Mouse (Mus musculus) hindbrain, embryonic 10.5 days (tissue): Measurements from ENCODE around the gene Ccno. TPM values are rescaled to one million over a fixed set of nuclear protein-coding genes. Genes with fewer than 3 reads are reported as not detected.
A peak's percentile ranks its signal among the peaks of the same experiment; 100 is the strongest.

Experiments
- DNase-seq: peaks from one replicate; pipeline ENCODE4 v3.0.0-alpha.2; 2017; ENCODE audit warnings: low spot score
- H3K27ac ChIP-seq: fragments of 300-500 bp; sonication (generic); 2 replicates; pipeline ENCODE4 v1.5.1; 2016; ENCODE audit warnings: mild to moderate bottlenecking, moderate library complexity
- H3K27me3 ChIP-seq: fragments of 300-500 bp; sonication (generic); 2 replicates; pipeline ENCODE4 v1.6.1; 2016; ENCODE audit warnings: mild to moderate bottlenecking; ENCODE audit not compliant: poor library complexity, insufficient read depth, severe bottlenecking
- H3K36me3 ChIP-seq: fragments of 300-500 bp; sonication (generic); 2 replicates; pipeline ENCODE4 v1.6.1; 2016; ENCODE audit warnings: mild to moderate bottlenecking, moderate library complexity
- H3K4me1 ChIP-seq: fragments of 300-500 bp; sonication (generic); replicated peaks from 2 replicates; pipeline ENCODE4 v1.6.1; 2016; ENCODE audit warnings: mild to moderate bottlenecking
- H3K4me3 ChIP-seq: fragments of 300-500 bp; sonication (generic); 2 replicates; pipeline ENCODE4 v1.5.1; 2016; ENCODE audit warnings: mild to moderate bottlenecking, moderate library complexity
- H3K9me3 ChIP-seq: fragments of 300-500 bp; sonication (generic); 2 replicates; pipeline ENCODE4 v1.6.1; 2016; ENCODE audit warnings: mild to moderate bottlenecking, moderate library complexity
- WGBS: fragments of 180-500 bp; shearing (Covaris S2); methylation state at CpG from one replicate; pipeline ENCODE4 v1.1.7; 2016; 5-methylcytosine and 5-hydroxymethylcytosine counted together
- microRNA counts: library from miRNA; unstranded; fragments of <30 nt; microRNA quantifications from one replicate; lab custom pipeline; 2017
- polyA plus RNA-seq: library from polyadenylated mRNA; unstranded; fragments of >200 nt; fragmentation: Nextera tagmentation; extraction: Ambion mirVana; gene quantifications from 2 replicates; pipeline ENCODE4 v1.2.1, GENCODE M21; 2016

The Ccno gene
- polyA plus RNA-seq, 1 experiment from 2014 or later: 4.9 TPM

GRCm38 (mm10) chr13:113021521-113021920, 33.9 kb downstream of the Ccno start:
- H3K9me3 ChIP-seq: no peaks in the 10 kb centered on the region
- H3K4me1 ChIP-seq: no peaks in the 10 kb centered on the region
- no peak overlapping the region for H3K4me3 ChIP-seq
- H3K27me3 ChIP-seq: peaks cover 16% of the 10 kb centered on the region; the same call in 1 of the 2 replicates
- no peak for DNase-seq
- no peaks in the 10 kb centered on the region for H3K36me3 ChIP-seq
- 85% methylated on average over 2 of the region's 2 CpGs for WGBS
- no peak overlapping the region for H3K27ac ChIP-seq

DNA sequence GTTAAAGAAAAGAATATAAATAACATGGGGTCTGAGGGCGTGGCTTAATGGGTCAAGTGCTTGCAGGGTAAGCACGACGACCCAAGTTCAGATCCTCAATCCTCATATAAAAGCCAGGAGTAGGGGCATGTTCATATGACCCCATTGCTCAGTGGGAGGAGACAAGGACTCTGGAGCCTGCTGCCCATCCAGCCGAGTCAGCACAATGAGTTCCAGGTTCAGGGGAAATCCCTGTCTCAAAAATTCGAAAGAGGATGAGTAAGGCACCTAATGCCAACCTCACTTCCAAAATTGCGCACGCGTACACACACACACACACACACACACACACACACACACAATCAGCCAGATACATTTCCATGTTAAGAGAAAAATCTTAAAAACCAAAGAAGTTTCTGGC, 34.9 kb downstream of the Ccno start:
- H3K4me3 ChIP-seq: no peak overlapping the region
- no peaks in the 10 kb centered on the region for H3K36me3 ChIP-seq
- no peaks in the 10 kb centered on the region for H3K9me3 ChIP-seq
- 75% methylated on average over 8 of the region's 8 CpGs for WGBS
- H3K27ac ChIP-seq: no peak overlapping the region
- H3K4me1 ChIP-seq: no peaks in the 10 kb centered on the region
- peaks cover 16% of the 10 kb centered on the region; the same call in 1 of the 2 replicates for H3K27me3 ChIP-seq
- DNase-seq: no peak

GRCm38 (mm10) chr13:113023274-113024143, 35.9 kb downstream of the Ccno start:
- Histone ChIP-seq H3K27ac (no peak overlapping the region), H3K27me3 (peaks cover 27% of the 10 kb centered on the region), H3K36me3 (no peaks in the 10 kb centered on the region), H3K4me1 (no peaks in the 10 kb centered on the region), H3K9me3 (no peaks in the 10 kb centered on the region), H3K4me3 (no peak overlapping the region)
- 88% methylated on average over 17 of the region's 17 CpGs for WGBS
- no peak for DNase-seq

DNA sequence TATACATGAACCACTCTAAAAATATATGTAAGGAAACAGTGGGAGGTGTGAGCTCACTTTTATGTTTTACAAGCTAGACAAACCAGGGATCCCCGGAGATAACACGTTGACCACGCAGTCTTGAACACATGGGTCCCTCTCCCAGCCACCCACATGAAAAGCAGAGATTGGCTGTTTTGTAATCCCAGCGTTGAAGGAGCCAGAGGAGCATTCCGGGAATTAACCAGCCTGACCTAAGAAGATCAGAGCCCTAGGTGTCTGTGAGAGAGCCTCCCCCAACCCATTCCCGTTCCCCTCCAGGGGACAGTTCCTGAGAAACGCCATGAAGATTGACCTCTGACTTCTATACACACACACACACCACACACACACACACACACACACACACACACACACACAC, 43.7 kb downstream of the Ccno start:
- WGBS: 2% methylated on average over 7 of the region's 7 CpGs
- Histone ChIP-seq H3K27me3 (peaks cover 79% of the 10 kb centered on the region), H3K9me3 (no peaks in the 10 kb centered on the region), H3K27ac (peak overlapping the region; percentile 84), H3K4me3 (peak overlapping the region; percentile 56), H3K4me1 (peaks cover 33% of the 10 kb centered on the region), H3K36me3 (no peaks in the 10 kb centered on the region)
- DNase-seq: no peak

GRCm38 (mm10) chr13:113031792-113032571, 44.4 kb downstream of the Ccno start:
- peak; percentile 79 for DNase-seq
- no peaks in the 10 kb centered on the region for H3K9me3 ChIP-seq
- peaks cover 33% of the 10 kb centered on the region for H3K4me1 ChIP-seq
- no peaks in the 10 kb centered on the region for H3K36me3 ChIP-seq
- peaks cover 79% of the 10 kb centered on the region for H3K27me3 ChIP-seq
- under 1% methylated on average over 40 of the region's 40 CpGs for WGBS
- H3K27ac ChIP-seq: peak overlapping the region; percentile 84
- H3K4me3 ChIP-seq: peak overlapping the region; percentile 56

GRCm38 (mm10) chr13:113032831-113033230, 45.2 kb downstream of the Ccno start:
- peaks cover 33% of the 10 kb centered on the region for H3K4me1 ChIP-seq
- H3K27me3 ChIP-seq: peaks cover 79% of the 10 kb centered on the region
- DNase-seq: no peak
- H3K4me3 ChIP-seq: no peak overlapping the region
- H3K9me3 ChIP-seq: no peaks in the 10 kb centered on the region
- no peaks in the 10 kb centered on the region for H3K36me3 ChIP-seq
- H3K27ac ChIP-seq: no peak overlapping the region

DNA sequence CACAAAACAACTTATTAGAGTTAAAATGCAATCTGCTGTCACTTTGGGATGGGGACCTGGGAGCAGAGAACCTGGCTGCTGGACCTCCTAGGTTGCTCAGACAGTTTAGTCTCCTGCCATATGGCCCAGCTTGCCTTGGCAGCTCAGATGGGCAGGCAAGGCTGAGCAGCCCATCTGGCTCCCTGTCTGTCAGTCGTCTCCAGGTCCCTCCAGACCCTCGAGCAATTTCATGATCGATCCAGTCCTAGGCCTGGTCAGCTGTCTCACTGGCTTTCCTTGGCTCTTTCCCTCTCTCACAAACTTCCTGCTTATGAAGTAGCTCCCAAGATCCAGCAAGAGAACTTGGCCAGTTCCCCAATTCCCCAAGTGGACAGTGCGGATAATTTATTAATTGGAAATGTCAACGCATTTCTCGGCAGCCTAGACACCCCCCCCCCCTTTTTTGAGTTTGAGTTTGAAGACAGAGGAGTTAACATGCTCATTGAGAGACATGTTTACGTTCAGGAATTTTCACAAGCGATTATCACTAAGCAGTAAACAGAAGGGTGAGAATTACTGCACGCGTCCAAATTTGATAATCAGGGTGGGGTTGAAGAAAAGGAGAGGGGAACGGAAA, 46.8 kb downstream of the Ccno start:
- H3K9me3 ChIP-seq: no peaks in the 10 kb centered on the region
- no peak overlapping the region for H3K27ac ChIP-seq
- WGBS: 4% methylated on average over 11 of the region's 11 CpGs
- peaks cover 67% of the 10 kb centered on the region for H3K27me3 ChIP-seq
- peak; percentile 54 for DNase-seq
- peaks cover 33% of the 10 kb centered on the region for H3K4me1 ChIP-seq
- H3K4me3 ChIP-seq: peak overlapping the region; percentile 65
- H3K36me3 ChIP-seq: no peaks in the 10 kb centered on the region

GRCm38 (mm10) chr13:113034950-113035421, 47.4 kb downstream of the Ccno start, which contains the start of gene Cdc20b:
Gene Cdc20b (plus strand): TSS chr13:113035111.
- peak within 1 kb of the TSS; percentile 65 for H3K4me3 ChIP-seq
- peaks cover 33% of the 10 kb centered on the region for H3K4me1 ChIP-seq
- peaks cover 61% of the 10 kb centered on the region for H3K27me3 ChIP-seq
- H3K9me3 ChIP-seq: no peaks in the 10 kb centered on the region
- no peaks in the 10 kb centered on the region for H3K36me3 ChIP-seq
- under 1% methylated on average over 46 of the region's 46 CpGs for WGBS
- H3K27ac ChIP-seq: peak within 1 kb of the TSS; percentile 67
- peak; percentile 58 for DNase-seq

GRCm38 (mm10) chr13:113035852-113036251, 48.2 kb downstream of the Ccno start:
- peak; percentile 71 for DNase-seq
- H3K27ac ChIP-seq: no peak overlapping the region
- H3K27me3 ChIP-seq: peaks cover 53% of the 10 kb centered on the region
- peak overlapping the region; percentile 65 for H3K4me3 ChIP-seq
- no peaks in the 10 kb centered on the region for H3K9me3 ChIP-seq
- no peaks in the 10 kb centered on the region for H3K36me3 ChIP-seq
- WGBS: 0% methylated on average over 4 of the region's 4 CpGs
- peaks cover 33% of the 10 kb centered on the region for H3K4me1 ChIP-seq

MicroRNAs within 50 kb of the gene (microRNA counts, 519-probe panel; counts per million panel counts)
- microRNA mmu-miR-449a (lab: Ali Mortazavi, UCI) (3,933 counts per million, percentile 88 among the panel's probes with 10 or more counts), microRNA mmu-miR-449b (lab: Ali Mortazavi, UCI) (1,255 counts per million, percentile 77 among the panel's probes with 10 or more counts), microRNA mmu-miR-449c (lab: Ali Mortazavi, UCI) (1,255 counts per million, percentile 77 among the panel's probes with 10 or more counts)

Other genes starting within 250 kb of the Ccno start
- gene Plpp1, start 187.0 kb upstream of the Ccno start, polyA plus RNA-seq: 22.6 and 25.5 TPM in 2 replicates
- gene Mtrex, start 60.4 kb upstream of the Ccno start, polyA plus RNA-seq: 70.5 and 89.0 TPM in 2 replicates
- gene Dhx29, start 60.3 kb upstream of the Ccno start, polyA plus RNA-seq: 26.3 and 32.8 TPM in 2 replicates
- 2.9 and 3.6 TPM in 2 replicates for gene Mcidas, start 6.0 kb downstream of the Ccno start, polyA plus RNA-seq
- gene Cdc20b, start 47.3 kb downstream of the Ccno start, polyA plus RNA-seq: 1.7 and 1.9 TPM in 2 replicates
- gene Gpx8, start 58.6 kb downstream of the Ccno start, polyA plus RNA-seq: 88.0 and 94.2 TPM in 2 replicates
- gene Gzma, start 113.2 kb downstream of the Ccno start, polyA plus RNA-seq: not detected in 2 replicates
- 1.7 and 2.2 TPM in 2 replicates for gene Esm1, start 221.9 kb downstream of the Ccno start, polyA plus RNA-seq
- not detected in 2 replicates for gene Gzmk, start 238.1 kb downstream of the Ccno start, polyA plus RNA-seq